Mouse (Mus musculus) G1E (cell line): ENCODE data around the gene Dpp8. TPM values are rescaled to one million over a fixed set of nuclear protein-coding genes. Genes with fewer than 3 reads are reported as not detected.
"Not testable (repeated sequence)": the region's sequence is repeated elsewhere in the genome, so short reads cannot be mapped to it uniquely, and the experiment has no call there.

ENCODE experiments used
- ATAC-seq: 2 replicates; pipeline ENCODE4 v1.8.0; 2016; ENCODE audit warnings: mild to moderate bottlenecking; ENCODE audit not compliant: insufficient number of reproducible peaks, poor library complexity, low FRiP score, severe bottlenecking; ENCODE audit errors: extremely low read depth
- DNase-seq: peaks from one replicate; pipeline ENCODE4 v3.0.0; 2012; ENCODE audit warnings: low spot score
- H3K27me3 ChIP-seq: 2 replicates; pipeline ENCODE4 v1.6.1; 2012; ENCODE audit warnings: mild to moderate bottlenecking, low read length, inconsistent platforms; ENCODE audit not compliant: insufficient read depth
- H3K36me3 ChIP-seq: replicated peaks from 2 replicates; pipeline ENCODE3; 2012; ENCODE audit warnings: mild to moderate bottlenecking, inconsistent platforms
- H3K4me1 ChIP-seq: 2 replicates; pipeline ENCODE4 v1.6.1; 2012; ENCODE audit warnings: low read depth, low read length, inconsistent platforms, mixed read lengths; ENCODE audit not compliant: insufficient read depth
- H3K4me3 ChIP-seq: 2 replicates; pipeline ENCODE4 v1.5.1; 2012; ENCODE audit warnings: low read depth, mild to moderate bottlenecking, inconsistent platforms, low read length, moderate library complexity, mixed read lengths
- H3K9me3 ChIP-seq: replicated peaks from 2 replicates; pipeline ENCODE4 v1.6.1; 2012; ENCODE audit warnings: inconsistent platforms
- CTCF ChIP-seq: IDR thresholded peaks from 2 replicates; pipeline ENCODE4 v1.5.1; 2012; ENCODE audit warnings: low read depth, low read length, inconsistent platforms, mixed read lengths
- GATA1 ChIP-seq: IDR thresholded peaks from 2 replicates; pipeline ENCODE4 v1.6.1; 2012; ENCODE audit warnings: borderline replicate concordance, low read length, inconsistent platforms, mixed read lengths
- GATA2 ChIP-seq: IDR thresholded peaks from 2 replicates; pipeline ENCODE4 v1.6.1; 2012; ENCODE audit warnings: low read depth, low read length, inconsistent platforms, borderline replicate concordance
- POLR2AphosphoS5 ChIP-seq: IDR thresholded peaks from 2 replicates; pipeline ENCODE4 v1.6.1; 2012; ENCODE audit warnings: low read depth, low read length, inconsistent platforms; ENCODE audit not compliant: insufficient replicate concordance
- TAL1 ChIP-seq: conservative IDR thresholded peaks from 2 replicates; pipeline ENCODE4 v1.6.1; 2012; ENCODE audit warnings: low read depth, low read length, inconsistent platforms, mixed read lengths
- polyA plus RNA-seq: library from polyadenylated mRNA; stranded (reverse); fragments of >175 nt; gene quantifications from 2 replicates; pipeline ENCODE4 v1.2.3, GENCODE M21; 2012
- total RNA-seq, 2 experiments: library from RNA; stranded (forward) in 1 of 2; stranded (reverse) in 1 of 2; fragments of 200-1000 nt in 1 of 2; fragments of >200 nt in 1 of 2; fragmentation: Nextera tagmentation in 1 of 2; gene quantifications; 2 replicates each; pipeline ENCODE4 v1.2.3; 2014 to 2017

Dpp8 gene
- total and polyA plus RNA-seq, 3 experiments: 13.6 to 137 (median 133) TPM

DNA sequence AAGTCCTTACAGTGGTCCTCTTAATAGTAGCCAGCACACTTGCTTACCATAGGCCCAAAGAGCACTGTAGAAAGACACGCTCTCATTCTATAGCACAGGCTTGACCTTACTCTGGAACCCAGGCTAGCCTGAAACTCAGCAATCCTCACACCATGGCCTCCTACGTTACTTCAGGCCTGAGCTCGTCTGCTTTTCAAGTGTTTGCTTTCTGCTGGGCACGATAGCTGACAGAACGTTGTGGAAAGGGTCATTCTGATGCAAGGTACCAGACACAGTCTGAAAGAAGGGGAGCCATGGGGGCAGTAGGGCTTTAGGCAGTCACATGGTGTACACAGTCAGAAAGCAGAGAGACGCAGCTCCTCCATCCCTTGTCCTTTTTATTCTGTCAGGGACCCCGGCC lies 32.0 kb downstream of the Dpp8 start:
- H3K4me3 ChIP-seq: no peak overlapping the region
- H3K36me3 ChIP-seq: peaks cover 88% of the 10 kb centered on the region
- no peak for DNase-seq
- H3K4me1 ChIP-seq: peaks cover 11% of the 10 kb centered on the region
- TF ChIP-seq TAL1: no peak
- no peak for TF ChIP-seq GATA1
- no peak for TF ChIP-seq POLR2AphosphoS5
- TF ChIP-seq CTCF: no peak
- no peak for TF ChIP-seq GATA2
- no peaks in the 10 kb centered on the region for H3K27me3 ChIP-seq
- ATAC-seq: no peak
- H3K9me3 ChIP-seq: no peaks in the 10 kb centered on the region

DNA sequence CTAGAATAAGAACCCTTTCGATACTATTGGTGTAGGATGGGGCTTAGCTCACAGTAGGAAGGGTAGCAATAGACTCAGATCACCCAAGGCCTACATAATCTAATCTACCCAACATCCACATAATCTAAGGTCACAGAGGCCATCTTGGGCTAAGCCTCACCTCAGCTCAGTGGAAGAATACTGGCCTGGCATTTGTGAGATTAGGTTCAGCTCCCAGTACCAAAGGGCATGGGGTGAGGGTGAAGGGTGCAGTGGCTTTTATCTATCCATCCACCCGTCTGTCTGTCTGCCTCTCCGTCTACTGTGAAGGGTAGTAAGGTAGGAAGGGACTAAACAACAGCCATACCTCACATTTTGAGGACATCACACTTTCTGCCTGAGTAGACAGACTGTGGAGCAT lies 38.4 kb downstream of the Dpp8 start:
- peak overlapping the region; percentile 2; the same call in 1 of the 2 replicates for H3K4me3 ChIP-seq
- H3K4me1 ChIP-seq: peaks cover 59% of the 10 kb centered on the region
- peak; percentile 83 for TF ChIP-seq TAL1
- TF ChIP-seq POLR2AphosphoS5: no peak
- TF ChIP-seq CTCF: no peak
- H3K9me3 ChIP-seq: no peaks in the 10 kb centered on the region
- DNase-seq (peak; percentile 32), ATAC-seq (peak; percentile 83)
- peaks cover 87% of the 10 kb centered on the region for H3K36me3 ChIP-seq
- no peaks in the 10 kb centered on the region for H3K27me3 ChIP-seq

DNA sequence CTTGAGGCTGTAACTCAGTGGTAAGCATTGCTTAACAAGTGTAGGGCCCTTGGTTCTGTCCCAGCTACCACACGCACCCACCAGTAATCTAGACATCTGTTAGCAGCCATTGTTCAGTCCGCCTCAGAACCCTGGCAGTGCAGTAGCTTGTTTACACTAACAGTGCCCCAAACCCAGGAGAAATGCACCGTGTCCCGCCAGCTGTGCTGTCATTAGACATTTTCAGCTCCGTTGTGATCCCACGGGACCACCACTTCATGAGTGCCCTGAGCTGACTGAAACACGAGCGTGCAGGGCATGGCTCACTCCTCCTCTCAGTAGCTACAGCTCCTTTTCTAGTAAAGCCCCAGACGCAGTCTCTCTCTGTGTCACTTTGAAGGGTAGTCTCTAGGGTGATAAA lies 41.3 kb downstream of the Dpp8 start:
- no peak for TF ChIP-seq GATA1
- no peak for TF ChIP-seq CTCF
- TF ChIP-seq TAL1: no peak
- TF ChIP-seq GATA2: no peak
- TF ChIP-seq POLR2AphosphoS5: no peak
- peaks cover 88% of the 10 kb centered on the region for H3K36me3 ChIP-seq
- H3K4me1 ChIP-seq: peaks cover 61% of the 10 kb centered on the region

DNA sequence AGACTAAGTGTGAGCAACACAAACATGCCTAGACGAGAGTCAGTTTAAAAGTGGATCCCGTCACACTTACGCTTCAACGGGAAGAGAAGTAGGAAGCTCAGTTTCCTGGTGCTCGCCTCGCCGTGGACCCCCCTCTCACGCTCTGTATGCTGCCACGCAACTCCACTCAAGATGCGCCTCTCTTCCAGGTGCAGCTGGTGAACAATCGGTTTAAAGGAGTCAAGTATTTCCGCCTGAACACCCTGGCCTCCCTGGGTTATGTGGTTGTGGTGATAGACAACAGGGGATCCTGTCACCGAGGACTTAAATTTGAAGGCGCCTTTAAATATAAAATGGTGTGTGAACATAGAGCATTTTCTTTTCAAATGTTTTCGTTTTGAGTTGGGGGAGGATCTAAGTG lies 42.0 kb downstream of the Dpp8 start:
- TF ChIP-seq TAL1 (no peak), POLR2AphosphoS5 (no peak), CTCF (no peak), GATA1 (no peak), GATA2 (no peak)
- ATAC-seq (no peak), DNase-seq (no peak)
- peaks cover 88% of the 10 kb centered on the region for H3K36me3 ChIP-seq
- peaks cover 54% of the 10 kb centered on the region for H3K4me1 ChIP-seq
- H3K4me3 ChIP-seq: no peak overlapping the region
- no peaks in the 10 kb centered on the region for H3K27me3 ChIP-seq
- H3K9me3 ChIP-seq: no peaks in the 10 kb centered on the region

More for the DNA sequence above, 41.3 kb downstream of the Dpp8 start:
- no peak overlapping the region for H3K4me3 ChIP-seq
- DNase-seq: no peak
- no peaks in the 10 kb centered on the region for H3K9me3 ChIP-seq
- no peak for ATAC-seq
- no peaks in the 10 kb centered on the region for H3K27me3 ChIP-seq

- no peaks in the 10 kb centered on the region for H3K9me3 ChIP-seq
- peaks cover 90% of the 10 kb centered on the region for H3K36me3 ChIP-seq
- DNase-seq (peak; percentile 65), ATAC-seq (peak; percentile 24; the same call in 1 of the 2 replicates)
- no peaks in the 10 kb centered on the region for H3K27me3 ChIP-seq
- peaks cover 50% of the 10 kb centered on the region for H3K4me1 ChIP-seq
- H3K4me3 ChIP-seq: no peak overlapping the region
- no peak for TF ChIP-seq GATA1
- no peak for TF ChIP-seq POLR2AphosphoS5
- TF ChIP-seq CTCF: no peak
Observed at GRCm38 (mm10) chr9:65074855-65075493, 42.8 kb downstream of the Dpp8 start.

- Histone ChIP-seq H3K9me3 (no peaks in the 10 kb centered on the region), H3K4me3 (no peak overlapping the region), H3K36me3 (peaks cover 94% of the 10 kb centered on the region), H3K27me3 (no peaks in the 10 kb centered on the region), H3K4me1 (peaks cover 31% of the 10 kb centered on the region)
- no peak for TF ChIP-seq TAL1
- TF ChIP-seq POLR2AphosphoS5: no peak
- TF ChIP-seq GATA1: no peak
- no peak for TF ChIP-seq GATA2
- no peak for TF ChIP-seq CTCF
- DNase-seq (no peak), ATAC-seq (no peak)
Observed at GRCm38 (mm10) chr9:65077536-65077935, 45.3 kb downstream of the Dpp8 start.

GRCm38 (mm10) chr9:65080141-65080540 lies 47.9 kb downstream of the Dpp8 start:
- not testable (repeated sequence) for H3K27me3 ChIP-seq, ATAC-seq, H3K4me3 ChIP-seq, DNase-seq, H3K9me3 ChIP-seq
- H3K36me3 ChIP-seq: peaks cover 90% of the 10 kb centered on the region
- peaks cover 16% of the 10 kb centered on the region for H3K4me1 ChIP-seq
